Mouse (Mus musculus) midbrain, postnatal 0 days (tissue): ENCODE data around the gene Ssh3. TPM values are rescaled to one million over a fixed set of nuclear protein-coding genes. Genes with fewer than 3 reads are reported as not detected.

Source experiments
- ATAC-seq: fragments of 200-750 bp; cut with Nextera tagmentation; 2 replicates; pipeline ENCODE4 v1.8.0; 2017; ENCODE audit warnings: moderate number of reproducible peaks, mild to moderate bottlenecking, moderate TSS enrichment, moderate library complexity; ENCODE audit not compliant: low FRiP score
- DNase-seq: peaks from one replicate; pipeline ENCODE4 v3.0.0-alpha.2; 2015; ENCODE audit warnings: low spot score
- H3K27ac ChIP-seq: fragments of 300-500 bp; sonication (generic); 2 replicates; pipeline ENCODE4 v1.5.1; 2014; ENCODE audit warnings: low read depth, mild to moderate bottlenecking, low read length, mixed read lengths
- H3K27me3 ChIP-seq: fragments of 300-500 bp; sonication (generic); 2 replicates; pipeline ENCODE4 v1.6.1; 2014; ENCODE audit warnings: low read length, control low read depth, mixed read lengths; ENCODE audit not compliant: insufficient read depth
- H3K36me3 ChIP-seq: fragments of 300-500 bp; sonication (generic); 2 replicates; pipeline ENCODE4 v1.6.1; 2014; ENCODE audit warnings: low read length, control low read depth, mixed read lengths; ENCODE audit not compliant: insufficient read depth
- H3K4me1 ChIP-seq: fragments of 300-500 bp; sonication (generic); 2 replicates; pipeline ENCODE4 v1.6.1; 2014; ENCODE audit warnings: mild to moderate bottlenecking, control low read depth, antibody characterized with exemption, low read length, mixed read lengths; ENCODE audit not compliant: insufficient read depth
- H3K4me2 ChIP-seq: fragments of 300-500 bp; sonication (generic); 2 replicates; pipeline ENCODE4 v1.6.1; 2014; ENCODE audit warnings: low read depth, mild to moderate bottlenecking, low read length, mixed read lengths; ENCODE audit not compliant: poor library complexity, severe bottlenecking
- H3K4me3 ChIP-seq: fragments of 300-500 bp; sonication (generic); 2 replicates; pipeline ENCODE4 v1.5.1; 2014; ENCODE audit warnings: low read depth, mild to moderate bottlenecking, low read length, moderate library complexity
- H3K9ac ChIP-seq: fragments of 300-500 bp; sonication (generic); replicated peaks from 2 replicates; pipeline ENCODE4 v1.6.1; 2014; ENCODE audit warnings: mild to moderate bottlenecking, low read length, moderate library complexity, mixed read lengths; ENCODE audit not compliant: poor library complexity, severe bottlenecking
- H3K9me3 ChIP-seq: fragments of 300-500 bp; sonication (generic); 2 replicates; pipeline ENCODE4 v1.6.1; 2016; ENCODE audit warnings: low read length, control low read depth
- CTCF ChIP-seq: IDR thresholded peaks from 2 replicates; pipeline ENCODE4 v1.5.1; 2016; ENCODE audit warnings: antibody characterized with exemption, mild to moderate bottlenecking
- WGBS: fragments of 180-500 bp; shearing (Covaris S2); extraction: QIAGEN DNeasy Blood & Tissue Kit; methylation state at CpG from one replicate; pipeline ENCODE4 v1.1.7; 2014; 5-methylcytosine and 5-hydroxymethylcytosine counted together
- polyA plus RNA-seq: library from polyadenylated mRNA; unstranded; fragments of >200 nt; fragmentation: Nextera tagmentation; extraction: Ambion mirVana; gene quantifications from 2 replicates; pipeline ENCODE4 v1.2.1, GENCODE M21; 2015
- total RNA-seq: library from RNA; depleted of rRNA; stranded (reverse); fragments of >200 nt; gene quantifications from 2 replicates; pipeline ENCODE4 v1.2.3, GENCODE M21; 2014

Gene Ssh3
- total and polyA plus RNA-seq, 2 experiments from 2014 or later: 20.7 to 40.6 TPM

GRCm38 (mm10) chr19:4227446-4227845, 41.5 kb downstream of the Ssh3 start:
- Histone ChIP-seq H3K27ac (no peak overlapping the region), H3K4me3 (no peak overlapping the region), H3K36me3 (no peaks in the 10 kb centered on the region), H3K27me3 (peaks cover 3% of the 10 kb centered on the region; the same call in 1 of the 2 replicates), H3K4me2 (no peak overlapping the region), H3K9ac (no peak overlapping the region), H3K4me1 (peaks cover 2% of the 10 kb centered on the region; the same call in 1 of the 2 replicates), H3K9me3 (no peaks in the 10 kb centered on the region)
- WGBS: 77% methylated on average over 5 of the region's 5 CpGs
- ATAC-seq: no peak
- TF ChIP-seq CTCF: no peak
- no peak for DNase-seq

DNA sequence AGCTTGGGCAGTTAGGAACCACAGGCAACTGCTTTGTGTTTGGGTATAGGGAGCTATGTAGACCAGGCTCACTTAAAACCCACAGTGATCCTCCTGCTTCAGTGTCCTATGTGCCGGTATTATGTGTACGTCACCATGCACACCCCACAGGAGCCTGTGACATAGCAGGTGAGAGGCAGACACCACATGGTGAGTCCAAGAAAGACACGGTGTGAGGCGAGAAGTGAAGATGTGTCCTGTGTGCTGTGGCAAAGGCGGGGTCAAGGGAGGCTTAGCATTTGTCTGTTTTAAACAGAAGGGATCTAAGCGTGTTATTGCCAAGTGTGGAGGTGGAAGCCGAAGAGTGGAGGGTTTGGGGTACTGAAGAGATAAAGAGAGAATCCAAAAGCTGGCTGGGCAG, 42.2 kb downstream of the Ssh3 start:
- Histone ChIP-seq H3K4me2 (no peak overlapping the region), H3K4me3 (no peak overlapping the region), H3K4me1 (no peaks in the 10 kb centered on the region; the same call in 1 of the 2 replicates), H3K27me3 (peaks cover 3% of the 10 kb centered on the region; the same call in 1 of the 2 replicates), H3K27ac (no peak overlapping the region), H3K9ac (no peak overlapping the region), H3K9me3 (no peaks in the 10 kb centered on the region), H3K36me3 (no peaks in the 10 kb centered on the region)
- ATAC-seq: no peak
- DNase-seq: no peak
- TF ChIP-seq CTCF: no peak
- WGBS: 90% methylated on average over 7 of the region's 7 CpGs

GRCm38 (mm10) chr19:4222165-4222564, 46.8 kb downstream of the Ssh3 start:
- TF ChIP-seq CTCF: no peak
- ATAC-seq: no peak
- 81% methylated on average over 11 of the region's 11 CpGs for WGBS
- H3K27ac ChIP-seq: no peak overlapping the region
- no peaks in the 10 kb centered on the region for H3K9me3 ChIP-seq
- no peaks in the 10 kb centered on the region for H3K4me1 ChIP-seq
- DNase-seq: no peak
- H3K36me3 ChIP-seq: no peaks in the 10 kb centered on the region
- H3K27me3 ChIP-seq: peaks cover 1% of the 10 kb centered on the region; the same call in 1 of the 2 replicates
- no peak overlapping the region for H3K4me3 ChIP-seq
- H3K9ac ChIP-seq: no peak overlapping the region
- no peak overlapping the region for H3K4me2 ChIP-seq

DNA sequence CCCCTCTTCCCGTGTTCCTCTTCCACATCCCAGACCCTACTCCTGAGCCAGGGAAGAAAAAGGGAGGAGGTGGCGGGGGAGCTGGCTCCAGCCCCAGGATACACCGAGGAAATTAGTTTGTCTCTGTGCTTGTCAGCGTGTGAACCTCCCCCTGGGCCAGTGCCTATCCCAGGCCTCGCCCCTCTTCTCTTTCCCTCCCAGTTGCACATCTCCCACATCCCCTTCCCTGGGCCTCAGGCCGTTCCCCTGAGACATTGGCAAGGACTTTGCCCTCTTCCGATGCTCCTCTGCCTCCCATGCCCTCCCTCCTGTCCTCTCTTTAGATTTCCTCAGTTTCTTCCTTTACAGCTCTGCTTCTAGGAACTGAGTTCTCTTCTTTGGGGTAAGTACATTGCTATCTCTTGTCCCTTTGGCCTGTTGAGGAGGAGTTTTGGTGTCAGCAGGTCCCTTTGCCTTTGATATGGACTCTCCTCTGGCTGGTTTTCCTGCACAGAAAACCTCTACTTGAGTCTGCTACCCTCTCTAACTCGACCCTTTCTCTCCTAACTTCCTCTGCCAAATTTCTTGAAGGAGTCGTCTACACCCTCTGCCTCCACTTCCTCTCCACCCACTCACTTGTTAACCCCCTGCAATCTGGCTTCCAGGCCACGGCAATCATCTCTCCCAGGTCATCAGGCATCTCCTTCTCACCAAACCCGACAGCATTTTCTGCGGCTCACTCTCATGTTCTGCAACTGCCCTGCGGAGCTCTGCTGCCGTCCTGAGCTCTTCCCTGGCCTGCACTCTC, 47.8 kb downstream of the Ssh3 start:
- DNase-seq (no peak), ATAC-seq (no peak)
- Histone ChIP-seq H3K27me3 (peaks cover 9% of the 10 kb centered on the region), H3K4me2 (no peak overlapping the region), H3K9ac (no peak overlapping the region), H3K4me1 (no peaks in the 10 kb centered on the region), H3K9me3 (no peaks in the 10 kb centered on the region), H3K4me3 (no peak overlapping the region), H3K36me3 (no peaks in the 10 kb centered on the region), H3K27ac (no peak overlapping the region)
- no peak for TF ChIP-seq CTCF
- 45% methylated on average over 14 of the region's 14 CpGs for WGBS

DNA sequence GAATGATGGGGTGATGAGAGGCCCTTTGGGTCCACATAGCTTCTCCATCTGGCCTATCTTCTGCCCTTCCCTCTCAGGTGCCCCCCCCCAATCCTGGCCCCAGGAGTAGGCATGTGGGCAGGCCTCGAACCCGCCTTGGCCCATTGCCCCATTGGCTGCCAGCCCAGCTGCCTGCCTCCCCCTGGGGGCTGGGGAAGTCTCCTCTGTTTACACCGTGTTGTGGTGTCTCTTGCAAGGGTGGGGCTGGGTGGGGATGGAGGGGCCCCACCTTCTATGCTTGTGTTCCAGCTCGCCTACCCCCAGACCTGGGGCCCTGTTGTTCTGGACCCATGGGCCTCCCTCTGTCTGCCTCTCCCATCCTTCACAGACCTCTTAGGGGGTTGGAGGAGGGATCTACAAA, 48.6 kb downstream of the Ssh3 start:
- Histone ChIP-seq H3K36me3 (no peaks in the 10 kb centered on the region), H3K4me2 (no peak overlapping the region), H3K4me1 (peaks cover under 1% of the 10 kb centered on the region; the same call in 1 of the 2 replicates), H3K9me3 (no peaks in the 10 kb centered on the region), H3K27me3 (peaks cover 15% of the 10 kb centered on the region), H3K4me3 (no peak overlapping the region), H3K27ac (no peak overlapping the region), H3K9ac (no peak overlapping the region)
- DNase-seq: no peak
- no peak for TF ChIP-seq CTCF
- WGBS: 44% methylated on average over 4 of the region's 4 CpGs
- no peak for ATAC-seq

- no peak overlapping the region for H3K4me2 ChIP-seq
- no peak for TF ChIP-seq CTCF
- H3K27ac ChIP-seq: no peak overlapping the region
- ATAC-seq (no peak), DNase-seq (no peak)
- WGBS: 89% methylated on average over 6 of the region's 6 CpGs
- H3K4me3 ChIP-seq: no peak overlapping the region
- no peaks in the 10 kb centered on the region for H3K9me3 ChIP-seq
- no peaks in the 10 kb centered on the region for H3K36me3 ChIP-seq
- peaks cover 20% of the 10 kb centered on the region for H3K27me3 ChIP-seq
- no peak overlapping the region for H3K9ac ChIP-seq
- H3K4me1 ChIP-seq: peaks cover 5% of the 10 kb centered on the region; the same call in 1 of the 2 replicates
Measured at GRCm38 (mm10) chr19:4219943-4220342, 49.0 kb downstream of the Ssh3 start.
